Mouse (Mus musculus): ENCODE measurements around the gene Cnpy1.

GRCm38 (mm10) chr5:28238876-28239275 is 6.7 kb downstream of the Cnpy1 start:
- TF ChIP-seq POLR2A (IDR thresholded peaks at IDR 0.05; ENCODE audit: extremely low read depth, insufficient read depth, low read length): no peak
- TF ChIP-seq CTCF (IDR thresholded peaks at IDR 0.05; ENCODE audit: extremely low read depth, insufficient read depth, low read length): no peak

Measured in cortical plate, adult 2 months (tissue).